Mouse (Mus musculus) kidney, embryonic 15.5 days (tissue): Measurements from ENCODE around the gene Mybphl. TPM values are rescaled to one million over a fixed set of nuclear protein-coding genes. Genes with fewer than 3 reads are reported as not detected.

Experiments
- ATAC-seq: fragments of 200-750 bp; cut with Nextera tagmentation; replicated peaks from 2 replicates; pipeline ENCODE4 v1.8.0; 2017; ENCODE audit warnings: moderate TSS enrichment; ENCODE audit not compliant: low FRiP score
- H3K27ac ChIP-seq: fragments of 300-500 bp; sonication (generic); 2 replicates; pipeline ENCODE4 v1.5.1; 2015; ENCODE audit warnings: mild to moderate bottlenecking, inconsistent platforms
- H3K27me3 ChIP-seq: fragments of 300-500 bp; sonication (generic); 2 replicates; pipeline ENCODE4 v1.6.1; 2015; ENCODE audit warnings: inconsistent platforms
- H3K36me3 ChIP-seq: fragments of 300-500 bp; sonication (generic); 2 replicates; pipeline ENCODE4 v1.6.1; 2015; ENCODE audit warnings: inconsistent platforms
- H3K4me1 ChIP-seq: fragments of 300-500 bp; sonication (generic); 2 replicates; pipeline ENCODE4 v1.6.1; 2015; ENCODE audit warnings: inconsistent platforms
- H3K4me2 ChIP-seq: fragments of 300-500 bp; sonication (generic); 2 replicates; pipeline ENCODE4 v1.6.1; 2015; ENCODE audit warnings: moderate library complexity, mild to moderate bottlenecking, inconsistent platforms
- H3K4me3 ChIP-seq: fragments of 300-500 bp; sonication (generic); replicated peaks from 2 replicates; pipeline ENCODE4 v1.5.1; 2015; ENCODE audit warnings: mild to moderate bottlenecking, inconsistent platforms
- H3K9ac ChIP-seq: fragments of 300-500 bp; sonication (generic); 2 replicates; pipeline ENCODE4 v1.6.1; 2015; ENCODE audit warnings: mild to moderate bottlenecking, inconsistent platforms
- H3K9me3 ChIP-seq: fragments of 300-500 bp; sonication (generic); replicated peaks from 2 replicates; pipeline ENCODE4 v1.6.1; 2016; ENCODE audit warnings: inconsistent platforms
- WGBS: fragments of 180-500 bp; shearing (Covaris S2); methylation state at CpG from one replicate; pipeline ENCODE4 v1.1.7; 2015; ENCODE audit warnings: mixed read lengths; 5-methylcytosine and 5-hydroxymethylcytosine counted together
- polyA plus RNA-seq: library from polyadenylated mRNA; unstranded; fragments of >200 nt; fragmentation: Nextera tagmentation; extraction: Ambion mirVana; gene quantifications from 2 replicates; pipeline ENCODE4 v1.2.1, GENCODE M21; 2015

Mybphl gene
- polyA plus RNA-seq, 1 experiment from 2014 or later = not detected

- H3K4me2 ChIP-seq = peak within 1 kb of the TSS; percentile 97
- no peak for ATAC-seq
- H3K27ac ChIP-seq = peak within 1 kb of the TSS; percentile 75
- peak within 1 kb of the TSS; percentile 87 for H3K4me3 ChIP-seq
- peaks cover 11% of the 10 kb centered on the region; the same call in 1 of the 2 replicates for H3K9me3 ChIP-seq
- H3K9ac ChIP-seq = peak within 1 kb of the TSS; percentile 88
- peaks cover 21% of the 10 kb centered on the region for H3K36me3 ChIP-seq
- peaks cover 22% of the 10 kb centered on the region for H3K27me3 ChIP-seq
- 7% methylated on average over 66 of the region's 67 CpGs for WGBS
- peaks cover 45% of the 10 kb centered on the region for H3K4me1 ChIP-seq
Observed at GRCm38 (mm10) chr3:108414857-108415830, 50.4 kb downstream of the Mybphl start, which contains the start of gene Celsr2. TSS of gene Celsr2 (minus strand) at chr3:108415552.

- under 1% methylated on average over 48 of the region's 48 CpGs for WGBS
- Histone ChIP-seq H3K4me2 (peak overlapping the region; percentile 97), H3K36me3 (peaks cover 21% of the 10 kb centered on the region), H3K9me3 (peaks cover 11% of the 10 kb centered on the region; the same call in 1 of the 2 replicates), H3K27me3 (peaks cover 22% of the 10 kb centered on the region), H3K4me1 (peaks cover 38% of the 10 kb centered on the region), H3K4me3 (peak overlapping the region; percentile 87), H3K9ac (peak overlapping the region; percentile 88), H3K27ac (peak overlapping the region; percentile 75)
- ATAC-seq = peak; percentile 53; the same call in 1 of the 2 replicates
Observed at GRCm38 (mm10) chr3:108415831-108416223, 51.1 kb downstream of the Mybphl start.

GRCm38 (mm10) chr3:108423006-108423405 lies 58.3 kb downstream of the Mybphl start:
- Histone ChIP-seq H3K9me3 (no peaks in the 10 kb centered on the region), H3K27me3 (no peaks in the 10 kb centered on the region; the same call in 1 of the 2 replicates), H3K27ac (no peak overlapping the region), H3K4me2 (no peak overlapping the region), H3K4me3 (no peak overlapping the region), H3K9ac (no peak overlapping the region), H3K4me1 (peaks cover 18% of the 10 kb centered on the region), H3K36me3 (peaks cover 32% of the 10 kb centered on the region)
- no peak for ATAC-seq
- WGBS = 45% methylated on average over 6 of the region's 6 CpGs

GRCm38 (mm10) chr3:108423844-108424801 lies 59.4 kb downstream of the Mybphl start:
- Histone ChIP-seq H3K4me1 (peaks cover 18% of the 10 kb centered on the region), H3K9ac (peak overlapping the region; percentile 24; the same call in 1 of the 2 replicates), H3K27ac (peak overlapping the region; percentile 16; the same call in 1 of the 2 replicates), H3K36me3 (peaks cover 44% of the 10 kb centered on the region), H3K4me2 (peak overlapping the region; percentile 46), H3K27me3 (no peaks in the 10 kb centered on the region), H3K4me3 (peak overlapping the region; percentile 10; the same call in 1 of the 2 replicates), H3K9me3 (no peaks in the 10 kb centered on the region)
- 19% methylated on average over 11 of the region's 11 CpGs for WGBS
- ATAC-seq = peak; percentile 72

GRCm38 (mm10) chr3:108424944-108425623 lies 60.4 kb downstream of the Mybphl start:
- Histone ChIP-seq H3K27me3 (no peaks in the 10 kb centered on the region), H3K4me1 (peaks cover 18% of the 10 kb centered on the region), H3K4me2 (no peak overlapping the region), H3K9me3 (no peaks in the 10 kb centered on the region), H3K4me3 (no peak overlapping the region), H3K9ac (no peak overlapping the region), H3K36me3 (peaks cover 53% of the 10 kb centered on the region), H3K27ac (no peak overlapping the region)
- WGBS = 84% methylated on average over 7 of the region's 7 CpGs
- ATAC-seq = no peak

- Histone ChIP-seq H3K27me3 (no peaks in the 10 kb centered on the region), H3K36me3 (peaks cover 57% of the 10 kb centered on the region)
Observed at GRCm38 (mm10) chr3:108425624-108426018, 60.9 kb downstream of the Mybphl start.

More at GRCm38 (mm10) chr3:108425624-108426018, 60.9 kb downstream of the Mybphl start:
- 82% methylated on average over 6 of the region's 6 CpGs for WGBS
- ATAC-seq = no peak; the same call in 1 of the 2 replicates
- no peaks in the 10 kb centered on the region for H3K9me3 ChIP-seq
- no peak overlapping the region for H3K27ac ChIP-seq
- no peak overlapping the region for H3K4me2 ChIP-seq
- peaks cover 18% of the 10 kb centered on the region for H3K4me1 ChIP-seq
- H3K4me3 ChIP-seq = no peak overlapping the region
- no peak overlapping the region for H3K9ac ChIP-seq

Other genes with a start within 250 kb of the Mybphl start
- gene Gnai3, start 218.8 kb upstream of the Mybphl start, polyA plus RNA-seq = 176 TPM in 2 replicates
- 0.05 and 0.08 TPM in 2 replicates for gene Gpr61, start 210.0 kb upstream of the Mybphl start, polyA plus RNA-seq
- gene Amigo1, start 178.6 kb upstream of the Mybphl start, polyA plus RNA-seq = 4.6 and 6.3 TPM in 2 replicates
- gene Cyb561d1, start 163.7 kb upstream of the Mybphl start, polyA plus RNA-seq = 3.8 TPM in 2 replicates
- gene Atxn7l2, start 154.0 kb upstream of the Mybphl start, polyA plus RNA-seq = 18.1 and 20.3 TPM in 2 replicates
- 4.4 and 4.9 TPM in 2 replicates for gene Sypl2, start 138.3 kb upstream of the Mybphl start, polyA plus RNA-seq
- gene Psma5, start 108.0 kb upstream of the Mybphl start, polyA plus RNA-seq = 296 and 312 TPM in 2 replicates
- gene Sort1, start 80.8 kb upstream of the Mybphl start, polyA plus RNA-seq = 12.1 and 13.1 TPM in 2 replicates
- 47.2 and 48.8 TPM in 2 replicates for gene Psrc1, start 18.9 kb downstream of the Mybphl start, polyA plus RNA-seq
- gene Celsr2, start 50.6 kb downstream of the Mybphl start, polyA plus RNA-seq = 19.3 and 21.6 TPM in 2 replicates
- 126 and 131 TPM in 2 replicates for gene Sars, start 80.3 kb downstream of the Mybphl start, polyA plus RNA-seq
- 0.50 TPM in 1 of 2 replicates, not detected in the other for gene 1700013F07Rik, start 169.2 kb downstream of the Mybphl start, polyA plus RNA-seq
- gene 5330417C22Rik, start 171.6 kb downstream of the Mybphl start, polyA plus RNA-seq = 1.00 and 1.1 TPM in 2 replicates
- 34.0 and 35.6 TPM in 2 replicates for gene Tmem167b, start 197.6 kb downstream of the Mybphl start, polyA plus RNA-seq
- 34.2 and 42.9 TPM in 2 replicates for gene Taf13, start 206.8 kb downstream of the Mybphl start, polyA plus RNA-seq
- 8.4 and 10.9 TPM in 2 replicates for gene Wdr47, start 226.4 kb downstream of the Mybphl start, polyA plus RNA-seq